Mouse (Mus musculus): ENCODE results near the gene Cmss1. TPM values are rescaled to one million over a fixed set of nuclear protein-coding genes. Genes with fewer than 3 reads are reported as not detected.

The Cmss1 gene
- polyA plus RNA-seq, 1 experiment: 26.5 TPM

DNA sequence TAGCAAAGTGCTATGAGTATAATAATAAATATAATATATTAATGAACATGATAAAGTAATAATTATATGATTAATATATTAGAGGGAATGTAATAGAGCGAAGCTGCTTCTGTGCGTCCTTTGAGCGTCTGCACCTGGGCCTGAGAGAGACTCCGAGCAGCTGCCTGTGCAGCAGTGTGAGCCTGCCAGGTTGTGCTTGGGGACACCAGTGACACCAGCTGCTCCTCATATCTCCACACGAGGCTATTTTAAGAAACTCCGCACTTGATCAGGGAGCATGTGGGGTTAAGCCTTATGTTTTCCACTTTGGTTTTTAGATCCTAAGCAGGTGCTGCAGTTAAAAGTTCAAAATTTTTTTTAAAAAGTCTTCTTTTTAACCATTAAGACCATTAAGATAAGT is 249.7 kb downstream of the Cmss1 start:
- Histone ChIP-seq H3K36me3 (ENCODE audit: control insufficient read depth, insufficient read depth) (no peaks in the 10 kb centered on the region), H3K4me3 (no peak overlapping the region), H3K27me3 (ENCODE audit: control insufficient read depth, insufficient read depth, insufficient read length) (no peaks in the 10 kb centered on the region), H3ac (ENCODE audit: control insufficient read depth, insufficient read length) (no peak overlapping the region), H3K4me2 (ENCODE audit: low read depth) (no peak overlapping the region), H3K79me2 (ENCODE audit: control insufficient read depth, insufficient read depth) (no peaks in the 10 kb centered on the region)
- TF ChIP-seq MAX (IDR thresholded peaks at IDR 0.05; ENCODE audit: low read depth) (no peak), TCF3 (IDR thresholded peaks at IDR 0.05; ENCODE audit: insufficient read length, low read depth) (peak; percentile 74), REST (IDR thresholded peaks at IDR 0.05; ENCODE audit: insufficient read depth, insufficient read length) (no peak), MYOG (IDR thresholded peaks at IDR 0.05; ENCODE audit: control insufficient read depth in 1 of 3, insufficient read depth in 1 of 3, insufficient read length in 2 of 3, low read depth in 2 of 3) (peak; percentile 71 to 94 (median 87)), POLR2A (IDR thresholded peaks at IDR 0.05; ENCODE audit: insufficient read length, low read depth) (no peak), POLR2AphosphoS2 (IDR thresholded peaks at IDR 0.05; ENCODE audit: insufficient read length, low read depth) (no peak), CEBPB (IDR thresholded peaks at IDR 0.05; ENCODE audit: insufficient read depth, poor library complexity, severe bottlenecking) (no peak), TCF12 (IDR thresholded peaks at IDR 0.05; ENCODE audit: insufficient read depth, poor library complexity, severe bottlenecking) (peak; percentile 84), USF1 (IDR thresholded peaks at IDR 0.05; ENCODE audit: low read depth) (no peak), SRF (IDR thresholded peaks at IDR 0.05; ENCODE audit: control insufficient read depth, insufficient read length, low read depth) (no peak), E2F4 (IDR thresholded peaks at IDR 0.05; ENCODE audit: insufficient read depth) (no peak), MYOD1 (IDR thresholded peaks at IDR 0.05; ENCODE audit: control insufficient read depth in 1 of 3, insufficient read length in 2 of 3, low read depth in 2 of 3) (peak in 2 of 3 experiments; percentile 75 to 92)

DNA sequence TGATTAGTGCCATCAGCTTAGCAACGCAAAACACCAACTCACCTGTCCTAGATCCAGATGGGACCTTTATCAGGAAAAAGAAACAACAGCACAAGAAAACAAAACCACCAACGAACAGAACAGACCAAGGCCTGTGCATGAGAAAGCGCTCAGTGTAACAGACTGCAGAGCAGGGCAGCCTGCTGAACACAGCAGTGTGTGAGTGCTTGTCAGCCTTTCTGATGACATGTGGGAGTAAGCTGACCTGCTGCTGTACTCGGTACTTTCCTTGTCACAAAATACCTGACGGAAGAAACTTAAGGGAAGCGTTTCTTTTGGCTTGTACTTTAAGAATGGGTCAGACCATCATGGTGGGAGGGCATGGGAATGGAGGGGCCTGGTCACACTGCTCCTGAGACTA is 250.2 kb downstream of the Cmss1 start:
- Histone ChIP-seq H3ac (ENCODE audit: control insufficient read depth, insufficient read length) (no peak overlapping the region), H3K4me3 (no peak overlapping the region), H3K36me3 (ENCODE audit: control insufficient read depth, insufficient read depth) (no peaks in the 10 kb centered on the region), H3K79me2 (ENCODE audit: control insufficient read depth, insufficient read depth) (no peaks in the 10 kb centered on the region), H3K27me3 (ENCODE audit: control insufficient read depth, insufficient read depth, insufficient read length) (no peaks in the 10 kb centered on the region), H3K4me2 (ENCODE audit: low read depth) (no peak overlapping the region)
- TF ChIP-seq SRF (IDR thresholded peaks at IDR 0.05; ENCODE audit: control insufficient read depth, insufficient read length, low read depth): no peak
- TF ChIP-seq REST (IDR thresholded peaks at IDR 0.05; ENCODE audit: insufficient read depth, insufficient read length): no peak
- no peak for TF ChIP-seq POLR2A (IDR thresholded peaks at IDR 0.05; ENCODE audit: insufficient read length, low read depth)
- TF ChIP-seq MAX (IDR thresholded peaks at IDR 0.05; ENCODE audit: low read depth): no peak
- TF ChIP-seq MYOD1 (IDR thresholded peaks at IDR 0.05; ENCODE audit: control insufficient read depth in 1 of 3, insufficient read length in 2 of 3, low read depth in 2 of 3): no peak
- no peak for TF ChIP-seq TCF3 (IDR thresholded peaks at IDR 0.05; ENCODE audit: insufficient read length, low read depth)
- no peak for TF ChIP-seq POLR2AphosphoS2 (IDR thresholded peaks at IDR 0.05; ENCODE audit: insufficient read length, low read depth)
- no peak for TF ChIP-seq TCF12 (IDR thresholded peaks at IDR 0.05; ENCODE audit: insufficient read depth, poor library complexity, severe bottlenecking)
- no peak for TF ChIP-seq CEBPB (IDR thresholded peaks at IDR 0.05; ENCODE audit: insufficient read depth, poor library complexity, severe bottlenecking)
- no peak for TF ChIP-seq MYOG (IDR thresholded peaks at IDR 0.05; ENCODE audit: control insufficient read depth in 1 of 3, insufficient read depth in 1 of 3, insufficient read length in 2 of 3, low read depth in 2 of 3)
- TF ChIP-seq USF1 (IDR thresholded peaks at IDR 0.05; ENCODE audit: low read depth): no peak
- no peak for TF ChIP-seq E2F4 (IDR thresholded peaks at IDR 0.05; ENCODE audit: insufficient read depth)

DNA sequence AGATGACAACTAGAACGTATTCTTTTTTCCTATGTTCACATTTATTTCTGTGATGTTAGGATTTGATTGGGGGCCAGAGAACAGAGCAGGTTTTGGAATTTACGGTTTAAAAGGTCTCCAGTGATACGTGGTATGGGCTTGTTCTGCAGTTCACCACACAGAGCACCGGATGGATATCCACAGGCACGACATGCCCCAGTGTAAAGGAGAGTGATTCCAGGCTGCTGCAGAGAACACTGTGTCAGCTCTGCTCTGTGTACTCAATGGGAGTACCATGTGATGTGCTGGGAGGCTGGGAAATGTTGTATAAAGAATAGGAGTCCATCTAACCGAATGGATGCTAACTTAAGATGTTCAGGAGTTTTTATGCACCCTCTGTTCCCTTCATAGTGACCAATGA is 252.7 kb downstream of the Cmss1 start:
- H3K4me3 ChIP-seq: no peak overlapping the region

DNA sequence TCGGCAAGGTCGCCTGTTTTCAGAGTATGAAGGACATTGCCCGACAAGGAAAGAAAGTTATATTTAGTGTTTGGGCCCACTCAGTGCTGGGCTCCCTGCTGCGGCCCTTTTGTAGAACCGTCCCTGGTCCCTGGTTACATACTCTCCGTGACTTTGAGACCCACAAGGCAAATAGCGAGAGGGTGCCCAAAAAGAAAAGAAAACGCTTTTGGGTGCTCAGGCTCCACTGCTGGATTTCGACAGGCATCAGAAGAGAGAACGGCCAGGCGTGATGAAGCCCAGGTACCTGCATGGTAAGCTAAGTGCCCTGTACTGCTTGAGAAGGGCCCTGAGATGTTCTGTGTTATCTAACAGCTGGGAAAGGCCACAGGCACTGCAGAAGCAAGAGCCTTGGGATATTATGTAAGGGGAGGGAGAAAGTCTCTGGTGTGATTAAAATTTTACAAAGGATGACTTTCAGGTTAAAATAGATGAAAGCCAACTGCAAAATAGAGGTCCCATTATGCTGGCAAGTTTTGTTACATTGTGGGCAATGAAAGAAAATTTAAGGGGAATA is 253.4 kb downstream of the Cmss1 start:
- TF ChIP-seq E2F4 (IDR thresholded peaks at IDR 0.05; ENCODE audit: insufficient read depth): no peak
- no peak for TF ChIP-seq MYOD1 (IDR thresholded peaks at IDR 0.05; ENCODE audit: control insufficient read depth in 1 of 3, insufficient read length in 2 of 3, low read depth in 2 of 3)
- Histone ChIP-seq H3K79me2 (ENCODE audit: control insufficient read depth, insufficient read depth) (no peaks in the 10 kb centered on the region), H3ac (ENCODE audit: control insufficient read depth, insufficient read length) (no peak overlapping the region), H3K4me2 (ENCODE audit: low read depth) (no peak overlapping the region), H3K36me3 (ENCODE audit: control insufficient read depth, insufficient read depth) (no peaks in the 10 kb centered on the region), H3K27me3 (ENCODE audit: control insufficient read depth, insufficient read depth, insufficient read length) (no peaks in the 10 kb centered on the region), H3K4me3 (no peak overlapping the region)

More for the DNA sequence above, 252.7 kb downstream of the Cmss1 start:
- TF ChIP-seq SRF (IDR thresholded peaks at IDR 0.05; ENCODE audit: control insufficient read depth, insufficient read length, low read depth) (no peak), TCF12 (IDR thresholded peaks at IDR 0.05; ENCODE audit: insufficient read depth, poor library complexity, severe bottlenecking) (no peak), MYOG (IDR thresholded peaks at IDR 0.05; ENCODE audit: control insufficient read depth in 1 of 3, insufficient read depth in 1 of 3, insufficient read length in 2 of 3, low read depth in 2 of 3) (no peak), MYOD1 (IDR thresholded peaks at IDR 0.05; ENCODE audit: control insufficient read depth in 1 of 3, insufficient read length in 2 of 3, low read depth in 2 of 3) (no peak), REST (IDR thresholded peaks at IDR 0.05; ENCODE audit: insufficient read depth, insufficient read length) (no peak), E2F4 (IDR thresholded peaks at IDR 0.05; ENCODE audit: insufficient read depth) (no peak)
- H3K36me3 ChIP-seq (ENCODE audit: control insufficient read depth, insufficient read depth): no peaks in the 10 kb centered on the region
- no peak overlapping the region for H3K4me2 ChIP-seq (ENCODE audit: low read depth)
- H3K79me2 ChIP-seq (ENCODE audit: control insufficient read depth, insufficient read depth): no peaks in the 10 kb centered on the region
- H3K27me3 ChIP-seq (ENCODE audit: control insufficient read depth, insufficient read depth, insufficient read length): no peaks in the 10 kb centered on the region
- no peak overlapping the region for H3ac ChIP-seq (ENCODE audit: control insufficient read depth, insufficient read length)

DNA sequence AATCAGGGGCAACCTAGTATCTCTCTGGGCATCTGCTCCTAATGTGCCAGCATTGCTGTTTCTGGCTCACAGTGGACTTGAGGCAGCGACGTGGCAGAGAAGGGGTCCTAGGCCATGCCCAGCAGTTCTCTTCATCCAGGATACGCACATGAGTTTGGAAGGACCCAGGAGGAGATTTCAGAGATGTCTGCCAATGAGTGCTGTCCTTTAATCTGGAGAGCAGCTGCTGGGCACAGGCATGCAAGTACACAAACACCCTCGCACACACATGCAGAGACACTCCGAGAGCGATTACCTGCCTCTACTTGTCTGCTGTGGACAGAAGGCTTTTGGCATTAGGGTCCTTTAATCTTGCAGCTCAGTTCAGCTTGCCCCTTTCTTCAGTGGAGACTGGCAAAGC is 253.9 kb downstream of the Cmss1 start, which contains the start of gene Filip1l:
Gene Filip1l, plus strand, starts transcription at position 343 of the 400 bp plus-strand sequence.
- Histone ChIP-seq H3ac (ENCODE audit: control insufficient read depth, insufficient read length) (no peak within 1 kb of the TSS), H3K4me2 (ENCODE audit: low read depth) (no peak within 1 kb of the TSS), H3K79me2 (ENCODE audit: control insufficient read depth, insufficient read depth) (no peaks in the 10 kb centered on the region), H3K4me3 (no peak within 1 kb of the TSS), H3K27me3 (ENCODE audit: control insufficient read depth, insufficient read depth, insufficient read length) (no peaks in the 10 kb centered on the region), H3K36me3 (ENCODE audit: control insufficient read depth, insufficient read depth) (no peaks in the 10 kb centered on the region)
- no peak for TF ChIP-seq MAX (IDR thresholded peaks at IDR 0.05; ENCODE audit: low read depth)
- TF ChIP-seq TCF3 (IDR thresholded peaks at IDR 0.05; ENCODE audit: insufficient read length, low read depth): no peak
- TF ChIP-seq POLR2A (IDR thresholded peaks at IDR 0.05; ENCODE audit: insufficient read length, low read depth): no peak
- no peak for TF ChIP-seq MYOD1 (IDR thresholded peaks at IDR 0.05; ENCODE audit: control insufficient read depth in 1 of 3, insufficient read length in 2 of 3, low read depth in 2 of 3)
- TF ChIP-seq USF1 (IDR thresholded peaks at IDR 0.05; ENCODE audit: low read depth): no peak
- no peak for TF ChIP-seq REST (IDR thresholded peaks at IDR 0.05; ENCODE audit: insufficient read depth, insufficient read length)
- no peak for TF ChIP-seq CEBPB (IDR thresholded peaks at IDR 0.05; ENCODE audit: insufficient read depth, poor library complexity, severe bottlenecking)
- no peak for TF ChIP-seq SRF (IDR thresholded peaks at IDR 0.05; ENCODE audit: control insufficient read depth, insufficient read length, low read depth)
- TF ChIP-seq TCF12 (IDR thresholded peaks at IDR 0.05; ENCODE audit: insufficient read depth, poor library complexity, severe bottlenecking): no peak
- no peak for TF ChIP-seq MYOG (IDR thresholded peaks at IDR 0.05; ENCODE audit: control insufficient read depth in 1 of 3, insufficient read depth in 1 of 3, insufficient read length in 2 of 3, low read depth in 2 of 3)
- no peak for TF ChIP-seq E2F4 (IDR thresholded peaks at IDR 0.05; ENCODE audit: insufficient read depth)
- no peak for TF ChIP-seq POLR2AphosphoS2 (IDR thresholded peaks at IDR 0.05; ENCODE audit: insufficient read length, low read depth)

Data from myocyte (in vitro differentiated cells).